Mouse (Mus musculus): ENCODE measurements around the gene Vps9d1. TPM values are rescaled to one million over a fixed set of nuclear protein-coding genes. Genes with fewer than 3 reads are reported as not detected.
"Not testable (repeated sequence)": the region's sequence is repeated elsewhere in the genome, so short reads cannot be mapped to it uniquely, and the experiment has no call there.

Gene Vps9d1
- polyA plus RNA-seq, 1 experiment from 2014 or later: 4.0 TPM

- 29% methylated on average over 3 of the region's 3 CpGs for WGBS (ENCODE audit: insufficient replicate concordance)
- no peak for DNase-seq
- Histone ChIP-seq H3K27me3 (peaks cover 7% of the 10 kb centered on the region), H3K4me3 (replicated peaks) (no peak overlapping the region), H3K4me2 (no peak overlapping the region), H3K27ac (no peak overlapping the region), H3K4me1 (replicated peaks) (peaks cover 22% of the 10 kb centered on the region), H3K9me3 (replicated peaks) (no peaks in the 10 kb centered on the region), H3K9ac (no peak overlapping the region), H3K36me3 (peaks cover 3% of the 10 kb centered on the region; the same call in 1 of the 2 replicates)
- ATAC-seq (ENCODE audit: low read depth): no peak
Observed at GRCm38 (mm10) chr8:123215430-123215829, 38.7 kb downstream of the Vps9d1 start.

- DNase-seq (no peak), ATAC-seq (ENCODE audit: low read depth) (peak; percentile 18; the same call in 1 of the 2 replicates)
- peaks cover 22% of the 10 kb centered on the region for H3K4me1 ChIP-seq (replicated peaks)
- peak overlapping the region; percentile 98 for H3K9ac ChIP-seq
- peaks cover 24% of the 10 kb centered on the region for H3K36me3 ChIP-seq
- peak overlapping the region; percentile 96 for H3K4me2 ChIP-seq
- 0 out of 2 replicates have a peak overlapping the region, but pooled peaks have one; percentile 19 for H3K27ac ChIP-seq
- no peaks in the 10 kb centered on the region for H3K9me3 ChIP-seq (replicated peaks)
- H3K27me3 ChIP-seq: peaks cover 3% of the 10 kb centered on the region; the same call in 1 of the 2 replicates
- H3K4me3 ChIP-seq (replicated peaks): peak overlapping the region; percentile 99
- 22% methylated on average over 22 of the region's 22 CpGs for WGBS (ENCODE audit: insufficient replicate concordance)
Observed at GRCm38 (mm10) chr8:123213118-123213772, 40.9 kb downstream of the Vps9d1 start.

GRCm38 (mm10) chr8:123212321-123213117, 41.6 kb downstream of the Vps9d1 start, which contains the start of the genes Chmp1a and Spata33:
Gene Chmp1a, minus strand, starts transcription at chr8:123212763.
Gene Spata33, plus strand, starts transcription at chr8:123212832.
- Histone ChIP-seq H3K27me3 (peaks cover 3% of the 10 kb centered on the region; the same call in 1 of the 2 replicates), H3K4me1 (replicated peaks) (peaks cover 22% of the 10 kb centered on the region), H3K4me2 (peak within 1 kb of the TSS; percentile 96), H3K9me3 (replicated peaks) (no peaks in the 10 kb centered on the region), H3K27ac (peak within 1 kb of the TSS; percentile 87), H3K9ac (peak within 1 kb of the TSS; percentile 98), H3K36me3 (peaks cover 32% of the 10 kb centered on the region), H3K4me3 (replicated peaks) (peak within 1 kb of the TSS; percentile 99)
- DNase-seq (peak; percentile 84), ATAC-seq (ENCODE audit: low read depth) (peak; percentile 89)
- 1% methylated on average over 76 of the region's 76 CpGs for WGBS (ENCODE audit: insufficient replicate concordance)

- Histone ChIP-seq H3K27me3 (no peaks in the 10 kb centered on the region), H3K4me2 (peak overlapping the region; percentile 96), H3K9ac (peak overlapping the region; percentile 98), H3K9me3 (replicated peaks) (no peaks in the 10 kb centered on the region), H3K36me3 (peaks cover 38% of the 10 kb centered on the region), H3K4me3 (replicated peaks) (peak overlapping the region; percentile 99), H3K27ac (peak overlapping the region; percentile 87), H3K4me1 (replicated peaks) (peaks cover 22% of the 10 kb centered on the region)
- DNase-seq (no peak), ATAC-seq (ENCODE audit: low read depth) (no peak)
- 22% methylated on average over 10 of the region's 10 CpGs for WGBS (ENCODE audit: insufficient replicate concordance)
Observed at GRCm38 (mm10) chr8:123211876-123212275, 42.3 kb downstream of the Vps9d1 start.

DNA sequence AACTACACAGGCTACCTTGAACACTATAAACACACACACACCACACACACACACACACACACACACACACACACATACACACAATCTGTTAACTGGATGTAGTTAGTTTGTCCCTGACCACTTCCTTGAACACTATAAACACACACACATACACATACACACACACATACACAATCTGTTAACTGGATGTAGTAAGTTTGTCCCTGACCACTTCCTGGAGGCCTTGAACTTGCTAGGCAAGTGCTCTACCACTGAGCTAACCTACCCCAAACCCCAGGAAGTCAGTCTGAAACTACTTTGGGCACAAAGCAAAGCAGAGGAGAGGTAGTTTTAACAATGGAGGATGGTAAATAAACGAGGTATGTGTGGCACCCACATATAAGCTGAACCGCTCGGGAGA, 50.6 kb downstream of the Vps9d1 start:
- H3K4me2 ChIP-seq: no peak overlapping the region
- no peak overlapping the region for H3K4me3 ChIP-seq (replicated peaks)
- H3K9ac ChIP-seq: no peak overlapping the region
- DNase-seq (no peak), ATAC-seq (ENCODE audit: low read depth) (no peak)
- WGBS (ENCODE audit: insufficient replicate concordance): 72% methylated on average over 3 of the region's 3 CpGs
- peaks cover 5% of the 10 kb centered on the region for H3K27me3 ChIP-seq
- H3K9me3 ChIP-seq (replicated peaks): no peaks in the 10 kb centered on the region
- H3K4me1 ChIP-seq (replicated peaks): no peaks in the 10 kb centered on the region
- H3K27ac ChIP-seq: no peak overlapping the region
- peaks cover 44% of the 10 kb centered on the region for H3K36me3 ChIP-seq

- H3K4me1 ChIP-seq (replicated peaks): peaks cover 7% of the 10 kb centered on the region
- H3K4me2 ChIP-seq: no peak overlapping the region
- H3K27ac ChIP-seq: no peak overlapping the region
- no peak overlapping the region for H3K4me3 ChIP-seq (replicated peaks)
- no peak for ATAC-seq (ENCODE audit: low read depth)
- H3K36me3 ChIP-seq: peaks cover 31% of the 10 kb centered on the region
- H3K27me3 ChIP-seq: peaks cover 5% of the 10 kb centered on the region
- WGBS (ENCODE audit: insufficient replicate concordance): 22% methylated on average over 5 of the region's 5 CpGs
- H3K9me3 ChIP-seq (replicated peaks): no peaks in the 10 kb centered on the region
- peak; percentile 54 for DNase-seq
- no peak overlapping the region for H3K9ac ChIP-seq
Observed at GRCm38 (mm10) chr8:123202288-123202687, 51.9 kb downstream of the Vps9d1 start.

- Histone ChIP-seq H3K27ac (no peak overlapping the region), H3K4me2 (no peak overlapping the region), H3K27me3 (peaks cover 7% of the 10 kb centered on the region), H3K9me3 (replicated peaks) (no peaks in the 10 kb centered on the region), H3K4me1 (replicated peaks) (peaks cover 20% of the 10 kb centered on the region), H3K9ac (no peak overlapping the region), H3K4me3 (replicated peaks) (no peak overlapping the region), H3K36me3 (peaks cover 10% of the 10 kb centered on the region)
- DNase-seq (no peak), ATAC-seq (ENCODE audit: low read depth) (no peak)
- WGBS (ENCODE audit: insufficient replicate concordance): 58% methylated on average over 14 of the region's 14 CpGs
Observed at GRCm38 (mm10) chr8:123199864-123200263, 54.3 kb downstream of the Vps9d1 start.

DNA sequence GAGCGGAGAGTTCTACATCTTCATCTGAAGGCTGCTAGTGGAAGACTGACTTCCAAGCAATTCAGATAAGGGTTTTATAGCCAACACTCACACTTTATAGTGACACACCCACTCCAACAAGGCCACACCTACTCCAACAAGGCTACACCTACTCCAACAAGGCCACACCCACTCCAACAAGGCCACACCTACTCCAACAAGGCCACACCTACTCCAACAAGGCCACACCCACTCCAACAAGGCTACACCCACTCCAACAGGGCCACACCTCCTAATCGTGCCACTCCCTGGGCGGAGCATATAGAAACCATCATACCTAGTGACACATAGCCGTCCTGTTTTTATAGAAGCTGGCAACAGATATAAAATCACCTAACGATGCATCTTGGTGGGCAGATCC, 57.1 kb downstream of the Vps9d1 start:
- H3K4me3 ChIP-seq (replicated peaks); H3K9me3 ChIP-seq (replicated peaks); H3K36me3 ChIP-seq; H3K9ac ChIP-seq; H3K4me2 ChIP-seq: not testable (repeated sequence)
- ATAC-seq (ENCODE audit: low read depth) (peak; percentile 75), DNase-seq (peak; percentile 77)
- Histone ChIP-seq H3K27ac (peak overlapping the region; percentile 36; the same call in 1 of the 2 replicates), H3K27me3 (peaks cover 16% of the 10 kb centered on the region), H3K4me1 (replicated peaks) (peaks cover 20% of the 10 kb centered on the region)
- 48% methylated on average over 5 of the region's 5 CpGs for WGBS (ENCODE audit: insufficient replicate concordance)

GRCm38 (mm10) chr8:123193771-123194170, 60.4 kb downstream of the Vps9d1 start:
- peaks cover 10% of the 10 kb centered on the region for H3K27me3 ChIP-seq
- H3K4me1 ChIP-seq (replicated peaks): peaks cover 42% of the 10 kb centered on the region
- WGBS (ENCODE audit: insufficient replicate concordance): 77% methylated on average over 9 of the region's 9 CpGs
- H3K9me3 ChIP-seq (replicated peaks): no peaks in the 10 kb centered on the region
- no peak overlapping the region for H3K27ac ChIP-seq
- H3K4me3 ChIP-seq (replicated peaks): no peak overlapping the region
- ATAC-seq (ENCODE audit: low read depth) (no peak), DNase-seq (no peak)
- H3K4me2 ChIP-seq: no peak overlapping the region
- H3K36me3 ChIP-seq: no peaks in the 10 kb centered on the region
- H3K9ac ChIP-seq: no peak overlapping the region

Measured in liver, embryonic 13.5 days (tissue).